Mouse (Mus musculus) embryonic facial prominence, embryonic 10.5 days (tissue): Measurements from ENCODE around the gene Klrb1c. TPM values are rescaled to one million over a fixed set of nuclear protein-coding genes. Genes with fewer than 3 reads are reported as not detected.
A peak's percentile ranks its signal among the peaks of the same experiment; 100 is the strongest.

ENCODE experiments used
- DNase-seq: peaks from one replicate; pipeline ENCODE4 v3.0.0-alpha.2; 2017; ENCODE audit warnings: low spot score
- H3K27ac ChIP-seq: fragments of 300-500 bp; sonication (generic); replicated peaks from 2 replicates; pipeline ENCODE4 v1.5.1; 2016; ENCODE audit warnings: mild to moderate bottlenecking
- H3K27me3 ChIP-seq: fragments of 300-500 bp; sonication (generic); replicated peaks from 2 replicates; pipeline ENCODE4 v1.6.1; 2016; ENCODE audit warnings: low read depth, mild to moderate bottlenecking; ENCODE audit not compliant: poor library complexity, severe bottlenecking
- H3K36me3 ChIP-seq: fragments of 300-500 bp; sonication (generic); replicated peaks from 2 replicates; pipeline ENCODE4 v1.6.1; 2016; ENCODE audit warnings: mild to moderate bottlenecking, moderate library complexity
- H3K4me1 ChIP-seq: fragments of 300-500 bp; sonication (generic); 2 replicates; pipeline ENCODE4 v1.6.1; 2016
- H3K4me3 ChIP-seq: fragments of 300-500 bp; sonication (generic); 2 replicates; pipeline ENCODE4 v1.5.1; 2016; ENCODE audit warnings: mild to moderate bottlenecking, moderate library complexity
- H3K9me3 ChIP-seq: fragments of 300-500 bp; sonication (generic); 2 replicates; pipeline ENCODE4 v1.6.1; 2016; ENCODE audit warnings: mild to moderate bottlenecking
- WGBS: fragments of 180-500 bp; shearing (Covaris S2); methylation state at CpG from one replicate; pipeline ENCODE4 v1.1.7; 2016; 5-methylcytosine and 5-hydroxymethylcytosine counted together
- polyA plus RNA-seq: library from polyadenylated mRNA; unstranded; fragments of >200 nt; fragmentation: Nextera tagmentation; extraction: Ambion mirVana; gene quantifications from 2 replicates; pipeline ENCODE4 v1.2.1, GENCODE M21; 2016

Klrb1c gene
- polyA plus RNA-seq = not detected in 2 replicates

DNA sequence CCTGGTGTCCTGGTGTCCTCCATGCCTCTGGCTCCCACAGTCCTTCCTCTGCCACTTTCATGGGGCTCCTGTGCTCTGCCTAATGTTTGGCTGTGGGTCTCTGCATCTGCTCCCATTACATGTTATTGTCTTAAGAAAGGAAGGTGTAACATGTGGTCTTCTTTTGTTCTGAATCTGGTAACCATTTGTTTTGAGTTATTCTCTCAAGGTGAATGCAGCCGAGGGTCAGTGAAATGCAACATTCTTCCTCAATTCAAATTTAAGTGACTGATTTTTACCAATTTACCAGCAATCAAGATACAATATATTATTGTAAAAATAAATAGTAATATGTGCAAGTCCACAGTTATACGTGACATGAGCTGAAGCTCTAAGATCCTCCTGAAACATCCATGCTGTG lies at the start of gene Klrb1c:
Gene Klrb1c (minus strand): TSS at position 101 of the 400 bp plus-strand sequence.
- Histone ChIP-seq H3K27ac (no peak within 1 kb of the TSS), H3K27me3 (no peaks in the 10 kb centered on the region), H3K4me3 (no peak within 1 kb of the TSS), H3K9me3 (no peaks in the 10 kb centered on the region), H3K36me3 (no peaks in the 10 kb centered on the region), H3K4me1 (no peaks in the 10 kb centered on the region)
- WGBS = 83% methylated on average over 2 of the region's 2 CpGs
- DNase-seq = no peak

- peak; percentile 65 for DNase-seq
- Histone ChIP-seq H3K27ac (peak overlapping the region; percentile 87), H3K4me1 (peaks cover 23% of the 10 kb centered on the region), H3K4me3 (peak overlapping the region; percentile 74), H3K9me3 (no peaks in the 10 kb centered on the region), H3K27me3 (0 out of 2 replicates have a peak, but pooled peaks cover 5% of the 10 kb centered on the region), H3K36me3 (no peaks in the 10 kb centered on the region)
- 3% methylated on average over 14 of the region's 14 CpGs for WGBS
These were observed 48.7 kb upstream of the Klrb1c start for GRCm38 (mm10) chr6:128837454-128838341.

- Histone ChIP-seq H3K36me3 (no peaks in the 10 kb centered on the region), H3K4me3 (peak overlapping the region; percentile 74; the same call in 1 of the 2 replicates), H3K27me3 (0 out of 2 replicates have a peak, but pooled peaks cover 4% of the 10 kb centered on the region), H3K27ac (peak overlapping the region; percentile 87), H3K9me3 (no peaks in the 10 kb centered on the region), H3K4me1 (peaks cover 19% of the 10 kb centered on the region)
- DNase-seq = no peak
- WGBS = 83% methylated on average over 6 of the region's 6 CpGs
These were observed 47.9 kb upstream of the Klrb1c start for GRCm38 (mm10) chr6:128836955-128837334.

- no peaks in the 10 kb centered on the region for H3K27me3 ChIP-seq
- no peak for DNase-seq
- H3K9me3 ChIP-seq = no peaks in the 10 kb centered on the region
- no peak overlapping the region for H3K27ac ChIP-seq
- no peaks in the 10 kb centered on the region for H3K36me3 ChIP-seq
- peaks cover 13% of the 10 kb centered on the region for H3K4me1 ChIP-seq
- no peak overlapping the region for H3K4me3 ChIP-seq
- WGBS = 85% methylated on average over 8 of the region's 8 CpGs
These were observed 47.4 kb upstream of the Klrb1c start for GRCm38 (mm10) chr6:128836191-128836954.

DNA sequence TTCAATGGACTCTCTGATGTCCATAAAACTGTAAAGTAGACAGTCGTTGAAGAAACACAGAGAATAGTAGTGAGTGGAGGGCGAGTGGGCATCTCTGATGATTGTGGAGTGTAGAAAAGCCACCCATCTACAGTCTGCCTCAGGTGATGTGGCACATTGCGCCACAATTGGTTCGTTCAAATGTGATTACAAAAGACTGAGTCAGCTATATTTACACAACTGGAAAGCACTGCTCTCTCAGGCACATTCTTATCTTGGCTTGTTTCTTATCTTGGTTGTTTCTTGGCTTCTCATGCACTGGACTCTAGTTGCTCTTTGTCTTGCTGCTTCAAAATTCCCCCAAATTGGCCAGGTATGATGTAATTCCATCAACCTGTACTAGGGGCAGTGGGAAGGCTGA lies 46.6 kb upstream of the Klrb1c start:
- H3K36me3 ChIP-seq = no peaks in the 10 kb centered on the region
- no peaks in the 10 kb centered on the region for H3K9me3 ChIP-seq
- DNase-seq = no peak
- 89% methylated on average over 4 of the region's 4 CpGs for WGBS
- no peaks in the 10 kb centered on the region for H3K27me3 ChIP-seq
- H3K27ac ChIP-seq = no peak overlapping the region
- peaks cover 11% of the 10 kb centered on the region for H3K4me1 ChIP-seq
- no peak overlapping the region for H3K4me3 ChIP-seq

DNA sequence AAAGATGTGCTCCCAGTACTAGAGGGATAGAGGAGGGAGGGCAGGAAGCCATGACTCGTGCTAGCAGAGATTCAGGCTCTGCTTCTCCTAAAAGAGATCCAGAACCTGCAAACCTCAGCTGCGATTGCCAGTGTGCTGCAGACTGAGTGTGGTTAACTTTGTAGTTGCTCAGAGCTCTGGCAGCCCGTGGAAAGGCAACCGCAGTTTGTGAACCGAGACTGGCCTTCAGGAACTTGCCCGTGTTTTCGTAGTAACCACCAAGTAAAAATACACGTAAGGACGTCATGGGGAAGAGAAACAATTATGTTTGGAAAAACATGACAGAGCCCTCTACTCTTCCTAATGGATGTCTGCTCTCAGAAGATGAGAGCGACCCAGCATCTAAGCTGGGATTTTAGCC lies 44.0 kb upstream of the Klrb1c start:
- Histone ChIP-seq H3K36me3 (no peaks in the 10 kb centered on the region), H3K9me3 (no peaks in the 10 kb centered on the region)

DNA sequence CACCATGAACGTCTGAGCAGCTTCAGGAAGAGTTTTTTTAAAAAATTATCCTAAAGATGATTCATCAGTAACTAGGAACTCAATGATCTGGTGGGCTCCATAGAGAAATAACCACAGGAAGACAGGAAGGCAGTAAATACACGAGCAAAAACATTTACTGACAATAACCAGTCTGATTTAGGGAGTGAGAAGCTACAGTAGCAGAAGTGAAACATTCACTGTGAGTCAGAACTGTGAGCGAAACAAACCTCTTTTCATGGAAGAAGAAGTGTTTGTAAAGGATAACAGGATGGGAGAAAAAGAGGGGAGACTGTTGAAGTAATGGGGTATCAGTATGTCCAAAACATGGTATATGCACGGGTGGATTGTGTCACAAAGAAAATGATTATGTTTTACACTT lies 40.8 kb upstream of the Klrb1c start:
- Histone ChIP-seq H3K36me3 (no peaks in the 10 kb centered on the region), H3K27ac (no peak overlapping the region), H3K4me1 (0 out of 2 replicates have a peak, but pooled peaks cover 3% of the 10 kb centered on the region), H3K9me3 (no peaks in the 10 kb centered on the region), H3K27me3 (no peaks in the 10 kb centered on the region), H3K4me3 (no peak overlapping the region)
- DNase-seq = no peak
- 72% methylated on average over 4 of the region's 4 CpGs for WGBS

More for the DNA sequence above, 44.0 kb upstream of the Klrb1c start:
- Histone ChIP-seq H3K4me3 (no peak overlapping the region), H3K4me1 (peaks cover 7% of the 10 kb centered on the region; the same call in 1 of the 2 replicates), H3K27ac (no peak overlapping the region), H3K27me3 (no peaks in the 10 kb centered on the region)
- WGBS = 85% methylated on average over 10 of the region's 10 CpGs
- no peak for DNase-seq

- 0 out of 2 replicates have a peak, but pooled peaks cover 3% of the 10 kb centered on the region for H3K4me1 ChIP-seq
- no peaks in the 10 kb centered on the region for H3K36me3 ChIP-seq
- DNase-seq = no peak
- no peak overlapping the region for H3K27ac ChIP-seq
- H3K4me3 ChIP-seq = no peak overlapping the region
- H3K27me3 ChIP-seq = no peaks in the 10 kb centered on the region
- WGBS = 86% methylated on average over 3 of the region's 3 CpGs
- no peaks in the 10 kb centered on the region for H3K9me3 ChIP-seq
These were observed 37.8 kb upstream of the Klrb1c start for GRCm38 (mm10) chr6:128826781-128827180.

- DNase-seq = no peak
- H3K27ac ChIP-seq = no peak within 1 kb of the TSS
- no peaks in the 10 kb centered on the region for H3K36me3 ChIP-seq
- H3K27me3 ChIP-seq = no peaks in the 10 kb centered on the region
- 0 out of 2 replicates have a peak, but pooled peaks cover 3% of the 10 kb centered on the region for H3K4me1 ChIP-seq
- 85% methylated on average over 6 of the region's 6 CpGs for WGBS
- H3K4me3 ChIP-seq = no peak within 1 kb of the TSS
- no peaks in the 10 kb centered on the region for H3K9me3 ChIP-seq
These were observed 37.1 kb upstream of the Klrb1c start, which contains the start of the genes Gm44511 and Klrb1b for GRCm38 (mm10) chr6:128826132-128826531. Gene Gm44511 (minus strand): TSS chr6:128826315. Gene Klrb1b (minus strand): TSS chr6:128826331.

DNA sequence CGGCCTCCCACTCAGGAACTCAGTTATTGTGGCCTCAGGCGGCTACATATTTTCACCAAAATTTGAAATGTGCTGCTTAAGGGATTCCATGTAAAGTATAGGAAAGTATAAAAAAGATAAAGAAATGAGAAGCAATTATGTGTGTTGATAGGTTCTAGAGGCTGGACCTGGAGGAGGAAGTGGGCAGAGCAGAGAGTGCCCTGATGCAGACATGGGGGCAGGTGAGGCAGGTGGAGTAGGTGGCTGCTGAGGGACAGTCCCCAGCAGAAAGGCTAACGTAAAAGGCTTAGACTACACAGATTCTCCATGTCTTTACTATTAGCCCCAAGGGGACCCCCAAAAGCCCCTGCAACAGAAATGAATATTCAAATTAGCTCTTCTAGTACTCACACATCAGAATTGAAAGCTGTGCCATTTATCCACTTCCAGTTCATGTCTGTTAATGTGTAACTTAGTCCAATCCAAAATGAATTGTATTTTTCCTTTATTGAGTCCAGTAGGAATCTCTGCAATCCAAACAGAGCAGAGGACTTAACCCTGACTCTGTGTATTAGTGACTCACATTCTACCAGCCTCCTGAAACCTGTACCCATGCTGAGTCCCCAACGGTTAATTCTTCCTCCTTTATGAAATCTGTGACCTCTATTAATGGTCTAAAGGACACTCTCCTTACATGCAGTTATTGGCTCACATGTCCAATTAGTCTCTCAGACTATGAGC lies 29.2 kb upstream of the Klrb1c start:
- no peak overlapping the region for H3K27ac ChIP-seq
- 81% methylated on average over 4 of the region's 4 CpGs for whole genome bisulfite sequencing
- DNase-seq = no peak
- no peak overlapping the region for H3K4me3 ChIP-seq
- H3K36me3 ChIP-seq = no peaks in the 10 kb centered on the region
- H3K27me3 ChIP-seq = no peaks in the 10 kb centered on the region
- no peaks in the 10 kb centered on the region for H3K9me3 ChIP-seq
- no peaks in the 10 kb centered on the region for H3K4me1 ChIP-seq

- Histone ChIP-seq H3K4me3 (no peak overlapping the region), H3K4me1 (no peaks in the 10 kb centered on the region), H3K9me3 (no peaks in the 10 kb centered on the region), H3K27me3 (no peaks in the 10 kb centered on the region), H3K36me3 (no peaks in the 10 kb centered on the region), H3K27ac (no peak overlapping the region)
- DNase-seq = peak; percentile 20
- WGBS = 87% methylated on average over 5 of the region's 5 CpGs
These were observed 19.5 kb upstream of the Klrb1c start for GRCm38 (mm10) chr6:128808532-128808931.

GRCm38 (mm10) chr6:128807021-128807420 lies 18.0 kb upstream of the Klrb1c start:
- Histone ChIP-seq H3K4me3 (no peak overlapping the region), H3K4me1 (peaks cover 6% of the 10 kb centered on the region), H3K27me3 (no peaks in the 10 kb centered on the region), H3K36me3 (no peaks in the 10 kb centered on the region), H3K9me3 (no peaks in the 10 kb centered on the region), H3K27ac (no peak overlapping the region)
- no peak for DNase-seq
- WGBS = 72% methylated on average over 3 of the region's 3 CpGs
